Mouse (Mus musculus) MEL (cell line): ENCODE measurements at regions not wholly inside any gene's neighbourhood (a gene's known extent, or its start where the extent isn't known, plus 50 kb on each side); places are given as distances from the start of the nearest gene placed in this dataset.

Experiments
- CTCF ChIP-seq, 3 experiments: IDR thresholded peaks in 2 of 3; conservative IDR thresholded peaks in 1 of 3; 2 replicates each; pipeline ENCODE4 v1.5.1; 2011 to 2012; ENCODE audit warnings: low read length in 3 of 3, low read depth in 2 of 3, mild to moderate bottlenecking in 2 of 3, improper control_type of control experiment in 1 of 3, inconsistent platforms in 1 of 3, mixed read lengths in 1 of 3, moderate library complexity in 1 of 3; ENCODE audit not compliant: control insufficient read depth in 1 of 3, insufficient read depth in 1 of 3, poor library complexity in 1 of 3, severe bottlenecking in 1 of 3
- POLR2A ChIP-seq, 2 experiments: IDR thresholded peaks; 2 replicates each; pipeline ENCODE4 v1.6.1; 2011 to 2012; ENCODE audit warnings: low read length in 2 of 2, mild to moderate bottlenecking in 2 of 2, control low read depth in 1 of 2, improper control_type of control experiment in 1 of 2, low read depth in 1 of 2, moderate library complexity in 1 of 2; ENCODE audit not compliant: control insufficient read depth in 1 of 2, insufficient read depth in 1 of 2, poor library complexity in 1 of 2
- POLR2AphosphoS5 ChIP-seq: IDR thresholded peaks from 2 replicates; pipeline ENCODE4 v1.6.1; 2012; ENCODE audit warnings: low read depth, borderline replicate concordance, mild to moderate bottlenecking, inconsistent platforms, low read length, moderate library complexity, mixed read lengths

GRCm38 (mm10) chr9:117922992-117923391 lies 117.3 kb upstream of the Azi2 start:
- TF ChIP-seq POLR2AphosphoS5 (no peak), POLR2A (IDR thresholded peaks at IDR 0.05; ENCODE audit: control insufficient read depth in 1 of 2, insufficient read depth in 1 of 2, low read depth in 1 of 2, low read length in 2 of 2, poor library complexity in 1 of 2) (no peak), CTCF (IDR thresholded peaks at IDR 0.05 in 2 of 3, conservative IDR thresholded peaks at IDR 0.05 in 1 of 3; ENCODE audit: control insufficient read depth in 1 of 3, insufficient read depth in 1 of 3, low read depth in 2 of 3, low read length in 3 of 3, poor library complexity in 1 of 3, severe bottlenecking in 1 of 3) (no peak)
